Mouse (Mus musculus): Measurements from ENCODE around the gene Iqck. TPM values are rescaled to one million over a fixed set of nuclear protein-coding genes. Genes with fewer than 3 reads are reported as not detected.

Gene Iqck
- polyA plus RNA-seq, 1 experiment from 2014 or later = 3.1 TPM

- Histone ChIP-seq H3K9me3 (replicated peaks) (no peaks in the 10 kb centered on the region), H3K27ac (no peak overlapping the region), H3K4me2 (no peak overlapping the region), H3K9ac (no peak overlapping the region), H3K36me3 (no peaks in the 10 kb centered on the region), H3K4me1 (no peaks in the 10 kb centered on the region), H3K4me3 (replicated peaks) (no peak overlapping the region), H3K27me3 (no peaks in the 10 kb centered on the region)
- WGBS = 31% methylated on average over 7 of the region's 7 CpGs
- ATAC-seq (replicated peaks; ENCODE audit: low FRiP score) = no peak
Measured at GRCm38 (mm10) chr7:118965198-118965597, 109.6 kb downstream of the Iqck start.

DNA sequence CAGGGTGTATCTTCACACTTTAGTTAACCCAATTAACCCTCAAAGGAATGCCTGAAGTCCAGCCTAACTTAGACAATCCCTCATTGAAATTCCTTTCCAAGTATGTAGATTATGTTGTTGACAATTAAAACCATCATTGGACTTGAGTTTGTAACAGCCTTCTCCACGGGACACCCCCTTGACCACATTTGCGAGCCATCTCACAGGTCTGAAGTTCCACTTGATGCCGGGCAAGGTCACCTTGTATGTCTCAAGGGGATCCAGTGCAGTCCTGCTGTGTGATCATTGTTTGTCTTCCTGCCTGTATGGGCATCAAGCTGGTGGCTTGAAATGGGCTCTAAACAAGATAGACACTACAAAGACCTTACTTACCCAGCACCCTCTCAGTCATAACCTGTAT, 113.3 kb downstream of the Iqck start:
- Histone ChIP-seq H3K27ac (no peak overlapping the region), H3K36me3 (peaks cover 12% of the 10 kb centered on the region; the same call in 1 of the 2 replicates), H3K4me3 (replicated peaks) (no peak overlapping the region), H3K4me2 (no peak overlapping the region), H3K4me1 (no peaks in the 10 kb centered on the region), H3K27me3 (no peaks in the 10 kb centered on the region), H3K9ac (no peak overlapping the region), H3K9me3 (replicated peaks) (no peaks in the 10 kb centered on the region)
- WGBS = 92% methylated on average over 3 of the region's 3 CpGs
- no peak for ATAC-seq (replicated peaks; ENCODE audit: low FRiP score)

- H3K27me3 ChIP-seq = no peaks in the 10 kb centered on the region
- H3K4me3 ChIP-seq (replicated peaks) = no peak overlapping the region
- H3K9ac ChIP-seq = no peak overlapping the region
- WGBS = 72% methylated on average over 8 of the region's 8 CpGs
- H3K4me1 ChIP-seq = peaks cover 4% of the 10 kb centered on the region
- no peak for ATAC-seq (replicated peaks; ENCODE audit: low FRiP score)
- no peak overlapping the region for H3K27ac ChIP-seq
- peaks cover 27% of the 10 kb centered on the region for H3K36me3 ChIP-seq
- no peaks in the 10 kb centered on the region for H3K9me3 ChIP-seq (replicated peaks)
- no peak overlapping the region for H3K4me2 ChIP-seq
Measured at GRCm38 (mm10) chr7:118971499-118971898, 115.9 kb downstream of the Iqck start.

GRCm38 (mm10) chr7:118972306-118972705, 116.8 kb downstream of the Iqck start:
- H3K4me3 ChIP-seq (replicated peaks) = no peak overlapping the region
- no peaks in the 10 kb centered on the region for H3K27me3 ChIP-seq
- no peak for ATAC-seq (replicated peaks; ENCODE audit: low FRiP score)
- 80% methylated on average over 5 of the region's 5 CpGs for WGBS
- H3K27ac ChIP-seq = no peak overlapping the region
- H3K9me3 ChIP-seq (replicated peaks) = no peaks in the 10 kb centered on the region
- H3K4me2 ChIP-seq = no peak overlapping the region
- peaks cover 31% of the 10 kb centered on the region for H3K36me3 ChIP-seq
- peaks cover 8% of the 10 kb centered on the region for H3K4me1 ChIP-seq
- no peak overlapping the region for H3K9ac ChIP-seq

- 81% methylated on average over 4 of the region's 4 CpGs for WGBS
- Histone ChIP-seq H3K36me3 (peaks cover 38% of the 10 kb centered on the region), H3K27me3 (no peaks in the 10 kb centered on the region)
Measured at GRCm38 (mm10) chr7:118973377-118973776, 117.8 kb downstream of the Iqck start.

DNA sequence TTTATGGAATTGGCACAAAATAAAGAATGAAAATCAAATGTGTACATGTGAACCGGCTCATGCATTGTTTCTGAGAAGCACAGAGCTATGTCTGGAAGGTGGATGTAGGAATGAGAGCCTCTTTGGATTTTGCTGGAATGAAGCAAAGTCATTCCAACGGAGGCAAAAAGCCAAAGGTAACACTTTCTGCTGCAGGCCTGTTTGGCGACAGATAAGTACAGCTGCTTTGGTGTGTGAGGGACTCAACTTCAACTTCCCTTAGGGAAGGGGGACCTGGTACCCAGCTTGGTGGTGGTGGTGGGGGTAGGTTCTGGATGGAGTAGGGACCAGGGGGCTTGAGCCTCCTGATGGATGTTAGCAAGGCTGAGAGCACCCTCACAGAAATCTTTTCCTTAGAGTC, 120.3 kb downstream of the Iqck start:
- WGBS = 81% methylated on average over 3 of the region's 3 CpGs

More at GRCm38 (mm10) chr7:118973377-118973776, 117.8 kb downstream of the Iqck start:
- H3K4me3 ChIP-seq (replicated peaks) = no peak overlapping the region
- H3K9ac ChIP-seq = no peak overlapping the region
- no peak overlapping the region for H3K4me2 ChIP-seq
- ATAC-seq (replicated peaks; ENCODE audit: low FRiP score) = no peak
- H3K27ac ChIP-seq = no peak overlapping the region
- H3K9me3 ChIP-seq (replicated peaks) = no peaks in the 10 kb centered on the region
- peaks cover 8% of the 10 kb centered on the region for H3K4me1 ChIP-seq

DNA sequence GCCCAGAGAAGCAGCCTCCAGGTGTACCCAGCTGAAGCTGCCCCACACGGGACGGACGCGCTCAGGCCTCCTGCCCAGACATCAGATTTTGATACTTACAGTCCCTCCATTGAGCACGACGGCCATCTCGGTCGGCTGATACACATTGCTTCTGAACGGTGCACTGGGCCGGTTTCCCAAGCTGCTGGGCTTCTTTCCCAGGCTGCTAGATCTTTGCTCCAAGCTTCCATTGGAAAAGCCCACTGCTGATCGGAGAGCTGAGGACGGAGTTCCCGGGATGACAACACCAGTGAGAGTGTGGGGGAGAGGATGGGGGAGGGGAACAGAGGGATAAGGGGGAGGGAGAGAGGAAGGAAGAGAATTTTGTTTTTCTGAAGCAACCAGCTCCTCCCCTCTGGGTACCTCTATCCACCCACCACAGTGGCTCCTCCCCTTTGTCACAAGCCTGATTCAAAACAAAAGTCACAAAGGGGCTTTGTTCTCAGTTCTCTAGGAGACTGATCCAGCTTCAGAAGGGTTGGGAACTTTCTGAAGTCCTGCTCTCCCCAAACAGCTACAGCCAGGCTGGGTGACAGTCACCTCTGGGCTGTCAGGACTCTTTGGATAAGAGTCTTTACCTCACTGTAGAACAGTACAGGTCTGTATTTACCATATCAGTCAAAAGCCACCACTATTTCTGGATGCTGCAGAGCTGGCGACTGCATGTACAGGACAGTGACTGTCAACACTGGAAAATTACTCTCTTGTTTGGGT, 121.0 kb downstream of the Iqck start:
- Histone ChIP-seq H3K27me3 (no peaks in the 10 kb centered on the region), H3K4me3 (replicated peaks) (no peak overlapping the region), H3K4me2 (peak overlapping the region; percentile 32), H3K27ac (peak overlapping the region; percentile 9; the same call in 1 of the 2 replicates), H3K9me3 (replicated peaks) (no peaks in the 10 kb centered on the region), H3K36me3 (peaks cover 41% of the 10 kb centered on the region), H3K9ac (no peak overlapping the region), H3K4me1 (peaks cover 8% of the 10 kb centered on the region)
- ATAC-seq (replicated peaks; ENCODE audit: low FRiP score) = peak; percentile 50
- 45% methylated on average over 14 of the region's 14 CpGs for WGBS

More for the DNA sequence above, 120.3 kb downstream of the Iqck start:
- no peak overlapping the region for H3K4me3 ChIP-seq (replicated peaks)
- H3K4me2 ChIP-seq = no peak overlapping the region
- peaks cover 8% of the 10 kb centered on the region for H3K4me1 ChIP-seq
- no peaks in the 10 kb centered on the region for H3K27me3 ChIP-seq
- peaks cover 41% of the 10 kb centered on the region for H3K36me3 ChIP-seq
- no peak overlapping the region for H3K9ac ChIP-seq
- no peak overlapping the region for H3K27ac ChIP-seq
- no peak for ATAC-seq (replicated peaks; ENCODE audit: low FRiP score)
- no peaks in the 10 kb centered on the region for H3K9me3 ChIP-seq (replicated peaks)

DNA sequence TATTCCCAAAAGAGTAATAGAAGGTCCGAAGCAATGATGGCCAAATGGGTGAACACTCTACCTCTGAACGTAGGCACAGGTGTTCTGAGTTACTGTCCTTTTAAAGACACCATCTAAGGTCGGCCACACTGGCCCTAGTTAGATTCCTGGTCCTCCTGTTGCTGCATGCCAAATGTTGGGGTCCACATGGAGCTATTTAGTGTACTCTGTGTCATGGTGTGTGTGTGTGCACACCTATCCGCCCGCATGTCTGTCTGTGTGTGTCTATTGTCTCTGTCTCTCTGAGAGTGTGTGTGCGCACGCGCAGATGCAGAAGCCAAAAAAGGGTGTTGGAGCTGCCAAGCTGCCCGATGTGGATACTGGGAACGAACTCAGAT, 121.6 kb downstream of the Iqck start:
- H3K36me3 ChIP-seq = peaks cover 45% of the 10 kb centered on the region
- H3K4me2 ChIP-seq = no peak overlapping the region
- no peak overlapping the region for H3K27ac ChIP-seq
- ATAC-seq (replicated peaks; ENCODE audit: low FRiP score) = no peak
- H3K4me3 ChIP-seq (replicated peaks) = no peak overlapping the region
- WGBS = 81% methylated on average over 10 of the region's 10 CpGs
- H3K9me3 ChIP-seq (replicated peaks) = no peaks in the 10 kb centered on the region
- H3K4me1 ChIP-seq = peaks cover 8% of the 10 kb centered on the region
- no peaks in the 10 kb centered on the region for H3K27me3 ChIP-seq
- H3K9ac ChIP-seq = no peak overlapping the region

GRCm38 (mm10) chr7:118979121-118979520, 123.6 kb downstream of the Iqck start:
- Histone ChIP-seq H3K27ac (no peak overlapping the region), H3K4me2 (no peak overlapping the region), H3K4me1 (peaks cover 8% of the 10 kb centered on the region), H3K9ac (no peak overlapping the region), H3K4me3 (replicated peaks) (no peak overlapping the region), H3K9me3 (replicated peaks) (no peaks in the 10 kb centered on the region), H3K27me3 (no peaks in the 10 kb centered on the region), H3K36me3 (peaks cover 44% of the 10 kb centered on the region)
- ATAC-seq (replicated peaks; ENCODE audit: low FRiP score) = no peak
- WGBS = 93% methylated on average over 7 of the region's 7 CpGs

DNA sequence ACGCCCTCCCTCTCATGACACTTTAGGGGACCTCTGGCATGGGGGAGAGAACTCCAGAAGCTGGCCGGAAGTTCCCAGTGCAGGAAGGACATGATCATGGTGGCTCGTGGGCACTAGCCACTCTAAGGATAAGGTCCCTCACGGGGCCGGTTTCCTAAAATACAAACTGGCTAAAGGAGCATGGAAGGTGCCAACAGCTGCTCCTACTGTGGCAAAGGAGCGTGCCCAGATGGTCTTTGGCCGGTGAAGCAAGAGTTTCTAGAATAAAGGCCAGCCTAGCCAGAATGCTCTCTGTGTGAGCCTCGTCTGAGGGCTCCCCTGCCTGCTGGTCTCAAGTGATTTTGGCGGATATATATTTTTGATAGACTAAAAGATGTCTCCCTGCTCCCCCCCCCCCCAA, 124.2 kb downstream of the Iqck start:
- no peak overlapping the region for H3K27ac ChIP-seq
- 88% methylated on average over 9 of the region's 9 CpGs for WGBS
- H3K4me1 ChIP-seq = peaks cover 8% of the 10 kb centered on the region
- ATAC-seq (replicated peaks; ENCODE audit: low FRiP score) = no peak
- no peak overlapping the region for H3K9ac ChIP-seq
- no peaks in the 10 kb centered on the region for H3K27me3 ChIP-seq
- H3K4me2 ChIP-seq = no peak overlapping the region
- H3K4me3 ChIP-seq (replicated peaks) = no peak overlapping the region
- H3K36me3 ChIP-seq = peaks cover 40% of the 10 kb centered on the region
- no peaks in the 10 kb centered on the region for H3K9me3 ChIP-seq (replicated peaks)

DNA sequence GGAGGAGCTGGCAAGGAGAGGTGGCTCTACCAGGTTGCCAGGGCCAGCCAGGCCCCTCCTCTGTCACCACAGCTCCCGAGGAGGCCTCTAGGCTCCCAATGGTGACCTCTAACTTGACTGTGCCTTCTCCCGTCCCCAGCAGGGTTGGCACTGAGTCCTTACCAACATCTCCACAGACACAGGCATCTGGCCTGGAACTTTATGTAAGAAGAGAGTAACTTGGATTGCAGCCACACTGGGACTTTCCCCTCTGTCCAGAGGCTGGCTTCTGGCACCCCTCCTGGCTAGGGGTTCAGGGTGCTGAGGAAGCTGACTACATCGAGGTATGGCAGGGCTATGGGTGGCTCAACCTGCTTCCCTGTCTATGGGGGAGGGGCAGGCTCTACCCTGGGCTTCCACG, 125.8 kb downstream of the Iqck start:
- H3K27ac ChIP-seq = no peak overlapping the region
- 79% methylated on average over 4 of the region's 4 CpGs for WGBS
- no peak overlapping the region for H3K4me2 ChIP-seq
- H3K27me3 ChIP-seq = no peaks in the 10 kb centered on the region
- H3K4me1 ChIP-seq = peaks cover 6% of the 10 kb centered on the region
- no peak overlapping the region for H3K9ac ChIP-seq
- no peak for ATAC-seq (replicated peaks; ENCODE audit: low FRiP score)
- no peak overlapping the region for H3K4me3 ChIP-seq (replicated peaks)
- H3K36me3 ChIP-seq = peaks cover 32% of the 10 kb centered on the region
- no peaks in the 10 kb centered on the region for H3K9me3 ChIP-seq (replicated peaks)

- Histone ChIP-seq H3K9me3 (replicated peaks) (no peaks in the 10 kb centered on the region), H3K4me2 (no peak overlapping the region), H3K4me3 (replicated peaks) (no peak overlapping the region), H3K4me1 (peaks cover 1% of the 10 kb centered on the region), H3K27me3 (no peaks in the 10 kb centered on the region), H3K36me3 (peaks cover 32% of the 10 kb centered on the region), H3K27ac (no peak overlapping the region), H3K9ac (no peak overlapping the region)
- no peak for ATAC-seq (replicated peaks; ENCODE audit: low FRiP score)
- 86% methylated on average over 5 of the region's 5 CpGs for WGBS
Measured at GRCm38 (mm10) chr7:118981831-118982230, 126.3 kb downstream of the Iqck start.

- H3K4me2 ChIP-seq = no peak overlapping the region
- H3K36me3 ChIP-seq = peaks cover 25% of the 10 kb centered on the region
- no peak overlapping the region for H3K9ac ChIP-seq
- 65% methylated on average over 4 of the region's 4 CpGs for WGBS
- H3K4me3 ChIP-seq (replicated peaks) = no peak overlapping the region
- no peaks in the 10 kb centered on the region for H3K9me3 ChIP-seq (replicated peaks)
- no peaks in the 10 kb centered on the region for H3K27me3 ChIP-seq
- H3K4me1 ChIP-seq = no peaks in the 10 kb centered on the region
- no peak overlapping the region for H3K27ac ChIP-seq
- no peak for ATAC-seq (replicated peaks; ENCODE audit: low FRiP score)
Measured at GRCm38 (mm10) chr7:118982586-118982985, 127.0 kb downstream of the Iqck start.

All from kidney, embryonic 15.5 days (tissue).